Mouse (Mus musculus) thymus, postnatal 36 days (tissue): ENCODE data around the gene Fstl4.
A peak's percentile ranks its signal among the peaks of the same experiment; 100 is the strongest.
"Not testable (repeated sequence)": the region's sequence is repeated elsewhere in the genome, so short reads cannot be mapped to it uniquely, and the experiment has no call there.

ENCODE experiments used
- DNase-seq, 2 experiments: peaks; one replicate each; pipeline ENCODE4 v3.0.0; 2022; ENCODE audit warnings: mixed read lengths in 2 of 2

The Fstl4 gene

GRCm38 (mm10) chr11:53140196-53140595 is 375.8 kb downstream of the Fstl4 start:
- peak in 1 of 2 experiments; percentile 20 for DNase-seq

DNA sequence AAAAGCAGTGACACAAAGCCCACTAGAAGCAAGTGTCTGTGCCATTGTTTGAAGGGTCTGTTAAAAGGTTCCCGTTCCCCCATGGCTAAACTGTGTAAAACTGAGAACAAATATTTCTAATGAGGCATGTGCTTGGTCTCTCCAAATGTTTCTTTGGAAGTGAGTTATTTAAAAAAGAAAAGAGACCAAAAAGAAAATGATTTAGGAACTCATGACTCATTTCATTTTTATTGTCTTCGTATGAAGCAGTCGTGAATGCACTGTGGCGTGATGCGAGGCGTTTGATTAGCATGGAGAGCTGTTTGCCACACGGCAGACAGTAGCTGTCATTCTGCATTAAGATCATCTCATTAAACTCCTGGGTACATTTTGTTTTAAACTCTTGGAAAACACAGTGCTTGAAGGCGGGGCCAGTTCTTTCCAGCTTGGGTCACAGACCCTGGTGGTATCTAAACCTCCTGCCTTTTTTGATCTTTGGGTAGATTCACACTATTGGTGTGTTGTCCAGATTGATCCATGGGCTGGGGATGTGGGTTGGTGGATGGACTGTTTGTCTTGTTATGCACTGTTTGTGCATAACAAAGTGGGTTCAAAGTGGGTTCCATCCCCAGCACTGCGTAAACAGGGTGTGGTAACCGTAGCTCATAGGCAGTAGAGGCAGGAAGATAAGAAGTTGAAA is 376.4 kb downstream of the Fstl4 start:
- DNase-seq: no peak

GRCm38 (mm10) chr11:53143522-53143921 is 379.1 kb downstream of the Fstl4 start:
- DNase-seq: no peak

GRCm38 (mm10) chr11:53144506-53144905 is 380.1 kb downstream of the Fstl4 start:
- DNase-seq: no peak

GRCm38 (mm10) chr11:53146290-53146689 is 381.9 kb downstream of the Fstl4 start:
- peak; percentile 61 to 63 for DNase-seq

- DNase-seq: no peak
These were observed 392.0 kb downstream of the Fstl4 start for GRCm38 (mm10) chr11:53156463-53156862.

GRCm38 (mm10) chr11:53157621-53158259 is 393.3 kb downstream of the Fstl4 start:
- DNase-seq: peak; percentile 34 to 42

- DNase-seq: no peak
These were observed 398.0 kb downstream of the Fstl4 start for GRCm38 (mm10) chr11:53162385-53162784.

DNA sequence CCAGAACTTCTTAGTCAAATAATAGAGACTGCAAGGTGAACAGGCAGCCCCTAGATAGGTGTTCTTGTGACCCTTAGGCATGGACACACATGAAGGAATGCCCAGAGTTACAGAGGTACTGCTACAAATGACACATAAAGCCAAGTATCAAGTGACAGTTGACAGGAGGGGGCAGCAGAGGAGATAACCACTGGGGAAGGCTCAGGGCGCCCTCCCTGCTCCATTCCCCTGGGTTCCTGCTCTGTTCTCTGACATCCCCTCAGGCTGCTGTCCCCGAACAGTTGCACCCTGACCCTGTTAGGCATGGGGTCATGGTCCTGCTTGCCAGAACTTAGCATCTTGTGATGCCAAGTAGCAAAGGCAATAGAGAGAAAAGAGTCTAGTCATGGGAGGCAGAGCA is 402.0 kb downstream of the Fstl4 start:
- no peak for DNase-seq

GRCm38 (mm10) chr11:53182177-53182852 is 417.9 kb downstream of the Fstl4 start:
- DNase-seq: no peak

DNA sequence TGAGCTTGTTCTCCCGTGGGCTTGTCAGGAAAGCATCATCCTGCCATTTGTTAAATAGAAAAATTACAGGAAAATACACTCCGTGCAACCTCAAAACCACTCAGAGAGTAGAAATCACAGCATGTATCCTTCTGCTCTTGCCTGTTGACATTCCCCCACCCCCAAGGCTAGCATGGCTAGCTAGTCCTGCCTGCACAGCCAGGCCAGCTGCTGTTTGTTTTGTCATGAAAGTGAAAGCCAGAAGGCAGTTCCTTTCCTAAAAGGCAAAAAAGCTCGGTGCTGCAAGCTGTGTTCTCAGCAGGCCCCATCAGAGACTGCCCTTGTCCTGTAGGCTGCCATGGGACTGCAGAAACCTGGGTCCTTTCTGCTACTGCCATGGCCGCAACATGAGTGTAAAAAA is 418.4 kb downstream of the Fstl4 start:
- no peak for DNase-seq

DNA sequence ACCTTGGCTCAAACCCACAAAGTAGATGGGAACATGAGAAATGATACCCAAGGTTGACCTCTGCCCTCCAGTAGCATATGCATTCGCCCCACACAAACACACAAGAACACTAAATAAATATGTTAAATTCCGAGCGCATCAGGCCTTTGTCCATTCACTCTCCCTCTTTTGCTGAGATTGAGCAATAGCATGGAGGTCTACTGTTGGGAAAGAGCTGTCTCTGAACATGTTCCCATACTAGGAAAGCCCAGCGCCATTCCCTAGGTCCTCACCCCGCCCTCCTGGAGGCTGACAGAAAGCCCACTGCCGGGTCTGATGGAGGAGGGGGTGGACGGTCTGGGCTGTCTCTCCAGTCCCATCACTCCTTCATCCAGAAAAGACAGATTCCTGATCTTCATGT is 419.6 kb downstream of the Fstl4 start:
- no peak for DNase-seq

DNA sequence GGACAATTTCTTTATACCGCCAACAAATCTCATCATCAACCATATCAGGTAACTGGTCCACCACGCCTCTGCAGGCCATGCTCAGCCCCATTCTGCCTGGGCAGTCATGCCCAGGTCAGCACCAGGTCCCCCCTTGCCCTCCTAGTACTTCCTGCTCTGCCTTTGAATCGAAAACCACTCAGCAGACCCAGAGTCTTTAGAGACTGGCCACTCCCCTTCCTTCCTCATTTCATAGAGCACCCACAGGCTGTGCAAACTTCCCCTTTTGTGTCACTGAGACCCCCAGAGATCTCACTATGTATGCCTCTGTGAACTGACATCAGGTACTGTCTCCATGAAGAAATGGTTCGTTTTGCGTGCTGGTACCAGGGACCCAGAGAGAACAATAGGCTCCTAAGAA is 420.3 kb downstream of the Fstl4 start:
- DNase-seq: no peak

- DNase-seq: no peak
These were observed 423.1 kb downstream of the Fstl4 start for GRCm38 (mm10) chr11:53187427-53188140.

DNA sequence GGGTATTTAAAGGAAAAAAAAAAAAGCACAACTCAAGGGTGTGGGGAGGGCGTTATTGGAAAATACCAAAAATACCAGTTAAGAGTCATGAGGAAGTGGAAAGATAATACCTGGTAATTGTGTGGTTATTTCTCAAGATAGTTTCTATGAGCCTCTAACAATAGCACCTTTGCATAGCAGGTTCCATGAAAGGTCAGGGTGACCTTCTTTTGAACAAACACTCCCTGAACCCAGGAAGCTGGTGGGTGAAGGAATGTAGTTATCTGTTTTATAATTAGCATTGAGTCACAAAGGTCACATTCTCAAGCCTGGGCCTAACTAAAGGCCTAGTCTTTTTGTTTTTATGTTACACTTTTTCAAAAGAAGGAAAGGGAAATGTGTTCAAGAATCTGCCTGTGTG is 432.1 kb downstream of the Fstl4 start:
- not testable (repeated sequence) for DNase-seq

DNA sequence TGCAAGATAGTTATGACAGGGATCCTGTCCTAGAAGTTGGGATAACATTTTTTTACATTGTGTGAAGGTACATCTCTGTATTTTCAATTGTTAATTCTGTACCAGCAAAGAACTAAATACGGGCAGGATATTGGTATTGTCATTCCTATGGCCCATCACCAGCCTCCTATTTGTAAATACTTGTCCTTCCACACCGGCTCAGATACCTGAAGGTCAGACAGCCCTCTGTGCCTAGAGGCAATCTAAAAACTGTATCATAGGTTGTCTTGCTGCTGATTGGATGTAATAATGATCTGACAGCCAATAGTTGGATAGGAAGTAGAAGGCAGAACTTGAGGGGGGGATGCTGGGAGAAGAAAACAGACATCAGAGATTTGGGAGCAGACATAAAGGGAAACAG is 432.7 kb downstream of the Fstl4 start:
- no peak for DNase-seq

GRCm38 (mm10) chr11:53202459-53203250 is 438.2 kb downstream of the Fstl4 start:
- no peak for DNase-seq

GRCm38 (mm10) chr11:53210876-53211275 is 446.4 kb downstream of the Fstl4 start:
- DNase-seq: no peak

- no peak for DNase-seq
These were observed 464.6 kb downstream of the Fstl4 start for GRCm38 (mm10) chr11:53229011-53229410.

DNA sequence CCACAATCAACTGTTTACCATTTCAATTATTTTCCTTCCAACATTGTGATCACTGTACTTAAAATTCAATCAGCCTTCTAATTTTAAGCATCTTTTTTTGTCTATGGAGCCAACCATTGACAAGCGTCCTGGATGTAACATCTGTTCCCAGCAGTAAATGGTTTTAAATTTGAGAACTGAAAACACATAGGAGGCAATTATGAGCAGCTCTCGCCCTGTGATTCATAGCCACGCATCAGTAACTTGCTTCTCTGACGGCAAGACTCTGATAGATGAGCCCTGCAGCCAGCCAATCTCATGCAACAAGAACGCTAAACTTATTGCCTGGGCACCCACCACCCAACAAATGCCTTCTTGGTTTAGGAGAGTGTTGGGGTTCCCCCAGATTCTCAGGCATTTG is 467.4 kb downstream of the Fstl4 start:
- no peak for DNase-seq

- DNase-seq: no peak
These were observed 469.2 kb downstream of the Fstl4 start for GRCm38 (mm10) chr11:53233590-53233989.
